Mouse (Mus musculus) spleen, adult 2 months (tissue): ENCODE measurements around the gene BC049715.

Experiments
- CTCF ChIP-seq: fragments of 200-500 bp; IDR thresholded peaks from 2 replicates; pipeline ENCODE4 v1.5.1; 2011; ENCODE audit warnings: mild to moderate bottlenecking, inconsistent platforms; ENCODE audit not compliant: insufficient read depth, insufficient read length, insufficient replicate concordance; ENCODE audit errors: extremely low read depth
- POLR2A ChIP-seq: fragments of 200-500 bp; IDR thresholded peaks from 2 replicates; pipeline ENCODE4 v1.6.1; 2011; ENCODE audit warnings: low read depth, low read length, inconsistent platforms

DNA sequence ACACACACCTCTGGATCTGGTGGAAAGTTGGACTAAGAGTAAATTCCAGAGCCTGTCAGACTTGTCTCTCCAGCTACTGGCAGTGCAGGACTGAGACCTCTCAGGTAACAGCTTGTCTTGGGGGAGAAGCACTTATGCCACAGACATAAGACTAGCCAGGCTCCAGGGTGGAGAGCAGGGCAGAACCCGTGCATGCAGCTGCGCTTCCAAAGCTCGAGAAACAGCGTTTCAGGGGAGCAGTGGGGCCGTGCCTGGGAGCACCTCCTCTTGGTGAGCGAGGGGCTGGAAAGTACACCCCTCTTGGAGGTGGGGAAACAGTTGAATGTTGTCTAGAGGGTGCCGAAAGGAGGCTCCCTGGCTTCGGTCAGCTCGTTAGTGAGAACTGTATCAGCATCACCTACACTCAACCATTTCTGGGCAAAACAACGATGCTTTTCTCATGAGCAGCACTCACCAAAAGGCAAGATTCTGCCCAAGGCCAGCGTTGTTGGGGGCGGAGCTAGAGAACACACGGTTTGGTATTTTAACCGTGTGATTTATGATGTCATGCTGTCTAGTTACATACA lies 28.7 kb downstream of the BC049715 start:
- TF ChIP-seq CTCF (no peak), POLR2A (no peak)
